Mouse (Mus musculus): ENCODE measurements around the gene Rheb.

GRCm38 (mm10) chr5:24871276-24871675, 28.9 kb upstream of the Rheb start:
- TF ChIP-seq GATA1 (IDR thresholded peaks at IDR 0.05; ENCODE audit: borderline replicate concordance, low read length), result no peak
- TF ChIP-seq FLI1 (IDR thresholded peaks at IDR 0.05; ENCODE audit: low read length), result no peak
